Mouse (Mus musculus) forebrain, embryonic 13.5 days (tissue): ENCODE measurements around the gene Olfr15. TPM values are rescaled to one million over a fixed set of nuclear protein-coding genes. Genes with fewer than 3 reads are reported as not detected.
"Not testable (repeated sequence)": the region's sequence is repeated elsewhere in the genome, so short reads cannot be mapped to it uniquely, and the experiment has no call there.

Experiments
- ATAC-seq: fragments of 200-750 bp; cut with Nextera tagmentation; 2 replicates; pipeline ENCODE4 v1.8.0; 2017
- H3K27ac ChIP-seq: fragments of 300-500 bp; sonication (generic); 2 replicates; pipeline ENCODE4 v1.5.1; 2015; ENCODE audit warnings: inconsistent platforms, mild to moderate bottlenecking, moderate library complexity
- H3K27me3 ChIP-seq: fragments of 300-500 bp; sonication (generic); 2 replicates; pipeline ENCODE4 v1.6.1; 2015; ENCODE audit warnings: mild to moderate bottlenecking, inconsistent platforms
- H3K36me3 ChIP-seq: fragments of 300-500 bp; sonication (generic); 2 replicates; pipeline ENCODE4 v1.6.1; 2015; ENCODE audit warnings: mild to moderate bottlenecking, inconsistent platforms; ENCODE audit not compliant: poor library complexity, severe bottlenecking
- H3K4me1 ChIP-seq: fragments of 300-500 bp; sonication (generic); 2 replicates; pipeline ENCODE4 v1.6.1; 2015; ENCODE audit warnings: inconsistent platforms
- H3K4me2 ChIP-seq: fragments of 300-500 bp; sonication (generic); 2 replicates; pipeline ENCODE4 v1.6.1; 2015; ENCODE audit warnings: inconsistent platforms, mild to moderate bottlenecking, moderate library complexity
- H3K4me3 ChIP-seq: fragments of 300-500 bp; sonication (generic); 2 replicates; pipeline ENCODE4 v1.5.1; 2015; ENCODE audit warnings: mild to moderate bottlenecking, inconsistent platforms
- H3K9ac ChIP-seq: fragments of 300-500 bp; sonication (generic); 2 replicates; pipeline ENCODE4 v1.6.1; 2015; ENCODE audit warnings: mild to moderate bottlenecking, inconsistent platforms
- H3K9me3 ChIP-seq: fragments of 300-500 bp; sonication (generic); replicated peaks from 2 replicates; pipeline ENCODE4 v1.6.1; 2016; ENCODE audit warnings: inconsistent platforms
- WGBS: fragments of 180-500 bp; shearing (Covaris S2); methylation state at CpG from one replicate; pipeline ENCODE4 v1.1.7; 2015; 5-methylcytosine and 5-hydroxymethylcytosine counted together
- polyA plus RNA-seq: library from polyadenylated mRNA; unstranded; fragments of >200 nt; fragmentation: Nextera tagmentation; extraction: Ambion mirVana; gene quantifications from 2 replicates; pipeline ENCODE4 v1.2.1, GENCODE M21; 2015

Olfr15 gene
- polyA plus RNA-seq, result not detected in 2 replicates

DNA sequence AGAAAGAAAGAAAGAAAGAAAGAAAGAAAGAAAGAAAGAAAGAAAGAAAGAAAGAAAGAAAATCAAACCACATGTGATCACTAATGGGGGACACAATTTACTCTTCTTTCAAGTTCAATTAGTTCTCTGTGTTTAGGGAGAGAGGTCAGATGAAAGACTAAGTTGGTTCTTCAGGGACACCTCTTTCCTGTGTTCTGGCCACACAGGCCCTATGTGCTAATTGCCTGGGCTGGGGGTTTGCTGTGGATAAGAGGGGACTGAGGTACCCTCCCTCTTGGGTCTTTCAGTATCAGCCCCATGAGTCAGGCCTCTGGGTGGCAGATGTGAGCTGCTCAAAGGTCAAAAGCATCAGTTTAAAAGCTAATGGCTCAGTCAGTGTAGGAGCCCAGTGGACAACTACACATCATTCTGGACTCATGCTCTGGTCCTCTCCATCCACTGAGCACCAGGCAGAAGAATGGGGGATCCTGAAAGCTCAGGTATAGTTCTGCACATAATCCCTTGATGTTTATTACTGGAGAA is at the start of gene Olfr15:
Olfr15 (plus strand) TSS at position 291 of the 522 bp plus-strand sequence.
- Histone ChIP-seq H3K27me3 (no peaks in the 10 kb centered on the region), H3K27ac (no peak within 1 kb of the TSS), H3K36me3 (no peaks in the 10 kb centered on the region), H3K4me3 (no peak within 1 kb of the TSS), H3K9ac (no peak within 1 kb of the TSS), H3K9me3 (no peaks in the 10 kb centered on the region), H3K4me1 (no peaks in the 10 kb centered on the region), H3K4me2 (no peak within 1 kb of the TSS)
- no peak for ATAC-seq

DNA sequence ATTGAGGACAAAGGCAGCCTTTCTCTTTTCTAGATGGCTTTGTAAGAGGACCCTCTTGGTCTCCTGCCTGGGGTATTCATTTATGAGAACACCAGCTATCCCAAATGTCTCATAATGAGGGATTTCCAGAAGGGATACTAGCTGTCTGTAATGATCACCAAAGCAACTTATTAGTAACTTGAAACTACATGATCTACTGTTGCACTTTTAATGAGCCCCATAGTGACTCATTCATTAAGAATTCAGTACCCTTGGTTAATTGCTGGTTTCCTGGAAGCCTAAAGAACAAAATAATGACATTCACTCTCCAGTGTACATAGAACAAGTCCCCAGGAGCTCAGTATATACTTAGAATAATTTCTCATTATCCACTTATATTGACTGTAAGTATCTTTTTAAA is 49.4 kb upstream of the Olfr15 start:
- Histone ChIP-seq H3K36me3 (no peaks in the 10 kb centered on the region), H3K4me3 (no peak overlapping the region), H3K4me1 (no peaks in the 10 kb centered on the region), H3K27me3 (peaks cover 4% of the 10 kb centered on the region; the same call in 1 of the 2 replicates), H3K9me3 (no peaks in the 10 kb centered on the region), H3K9ac (no peak overlapping the region), H3K4me2 (no peak overlapping the region), H3K27ac (no peak overlapping the region)
- ATAC-seq, result no peak

DNA sequence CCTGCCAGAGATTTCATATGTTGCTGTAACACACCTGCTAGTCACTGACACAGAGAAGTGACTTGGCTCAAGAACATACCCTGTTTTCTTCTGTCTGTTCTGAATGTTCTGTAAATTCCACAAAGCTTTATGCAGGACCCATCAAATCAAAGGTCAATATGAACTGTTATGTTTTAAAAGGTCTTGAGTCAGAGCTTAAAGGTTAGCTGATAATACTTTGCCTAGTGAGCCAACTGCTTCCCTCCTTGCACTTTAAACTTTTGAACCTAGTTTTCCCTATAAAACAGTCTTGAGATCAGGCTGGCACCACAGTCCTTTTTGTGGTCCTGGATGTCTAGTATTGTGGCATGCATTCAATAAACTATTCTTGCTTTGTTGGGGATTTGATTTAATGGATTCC is 42.3 kb upstream of the Olfr15 start:
- Histone ChIP-seq H3K4me2 (no peak overlapping the region), H3K4me3 (no peak overlapping the region), H3K27ac (no peak overlapping the region), H3K36me3 (no peaks in the 10 kb centered on the region), H3K4me1 (no peaks in the 10 kb centered on the region), H3K9ac (no peak overlapping the region), H3K27me3 (no peaks in the 10 kb centered on the region), H3K9me3 (no peaks in the 10 kb centered on the region)
- ATAC-seq, result no peak

- no peak overlapping the region for H3K4me3 ChIP-seq
- ATAC-seq, result no peak
- 89% methylated on average over 3 of the region's 3 CpGs for WGBS
- H3K4me1 ChIP-seq, result no peaks in the 10 kb centered on the region
- H3K9ac ChIP-seq, result no peak overlapping the region
- H3K36me3 ChIP-seq, result no peaks in the 10 kb centered on the region
- no peaks in the 10 kb centered on the region for H3K27me3 ChIP-seq
- H3K27ac ChIP-seq, result no peak overlapping the region
- H3K4me2 ChIP-seq, result no peak overlapping the region
- 0 out of 2 replicates have a peak, but pooled peaks cover 6% of the 10 kb centered on the region for H3K9me3 ChIP-seq
Observed at GRCm38 (mm10) chr16:3808176-3808575, 22.5 kb upstream of the Olfr15 start.

GRCm38 (mm10) chr16:3814667-3815066 is 16.0 kb upstream of the Olfr15 start:
- H3K36me3 ChIP-seq, H3K4me1 ChIP-seq, H3K27ac ChIP-seq, H3K9me3 ChIP-seq, H3K9ac ChIP-seq, ATAC-seq, H3K4me2 ChIP-seq, H3K4me3 ChIP-seq, H3K27me3 ChIP-seq: not testable (repeated sequence)
- 83% methylated on average over 6 of the region's 6 CpGs for WGBS

DNA sequence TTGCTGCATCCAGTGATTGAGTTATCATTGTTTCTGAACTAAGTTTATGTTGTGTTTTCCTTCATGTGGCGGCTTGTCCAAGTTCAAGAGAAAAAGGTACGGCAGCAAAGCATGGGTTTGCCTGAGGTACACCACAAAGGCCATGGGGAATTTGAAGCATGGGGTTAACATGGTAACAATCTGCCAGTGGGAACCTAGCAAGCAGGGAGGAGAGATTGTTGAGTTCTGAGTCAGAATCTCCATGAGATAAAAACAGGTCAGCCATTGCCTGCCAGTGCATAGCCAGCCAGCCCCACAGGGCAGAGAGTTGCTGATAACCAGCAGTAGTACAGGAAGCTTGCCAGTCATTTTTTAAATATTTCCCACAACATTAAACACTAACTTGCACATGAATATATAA is 10.5 kb upstream of the Olfr15 start:
- Histone ChIP-seq H3K4me2 (no peak overlapping the region), H3K27me3 (no peaks in the 10 kb centered on the region)
- 91% methylated on average over 2 of the region's 2 CpGs for WGBS

DNA sequence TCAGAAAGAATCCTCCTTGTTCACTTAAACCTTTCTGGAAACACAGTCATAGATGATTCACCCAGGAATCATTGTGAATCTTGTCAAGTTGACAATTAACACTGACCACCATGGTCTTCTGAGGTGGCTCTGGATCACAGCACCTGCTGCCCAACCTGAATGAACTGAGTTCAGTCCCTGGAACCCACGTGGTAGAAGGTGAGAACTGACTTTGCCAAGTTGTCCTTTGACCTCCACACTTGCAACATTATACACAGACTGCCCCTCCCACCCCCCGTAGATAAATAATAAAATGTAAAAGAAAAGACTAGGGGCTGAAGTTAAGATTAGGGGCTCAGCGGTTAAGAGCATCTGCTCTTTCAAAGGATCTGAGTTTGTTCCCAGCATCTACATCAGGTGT is 2.7 kb upstream of the Olfr15 start:
- H3K4me1 ChIP-seq, result no peaks in the 10 kb centered on the region
- no peaks in the 10 kb centered on the region for H3K36me3 ChIP-seq
- H3K9me3 ChIP-seq, result no peaks in the 10 kb centered on the region
- H3K9ac ChIP-seq, result no peak overlapping the region
- no peak overlapping the region for H3K27ac ChIP-seq
- H3K4me3 ChIP-seq, result no peak overlapping the region
- no peak for ATAC-seq
- no peak overlapping the region for H3K4me2 ChIP-seq
- WGBS, result 61% methylated on average over 3 of the region's 3 CpGs
- H3K27me3 ChIP-seq, result no peaks in the 10 kb centered on the region

More for the DNA sequence above, 10.5 kb upstream of the Olfr15 start:
- H3K9me3 ChIP-seq, result no peaks in the 10 kb centered on the region; the same call in 1 of the 2 replicates
- no peaks in the 10 kb centered on the region for H3K36me3 ChIP-seq
- no peak overlapping the region for H3K27ac ChIP-seq
- H3K9ac ChIP-seq, result no peak overlapping the region
- no peak for ATAC-seq
- H3K4me1 ChIP-seq, result no peaks in the 10 kb centered on the region
- no peak overlapping the region for H3K4me3 ChIP-seq

DNA sequence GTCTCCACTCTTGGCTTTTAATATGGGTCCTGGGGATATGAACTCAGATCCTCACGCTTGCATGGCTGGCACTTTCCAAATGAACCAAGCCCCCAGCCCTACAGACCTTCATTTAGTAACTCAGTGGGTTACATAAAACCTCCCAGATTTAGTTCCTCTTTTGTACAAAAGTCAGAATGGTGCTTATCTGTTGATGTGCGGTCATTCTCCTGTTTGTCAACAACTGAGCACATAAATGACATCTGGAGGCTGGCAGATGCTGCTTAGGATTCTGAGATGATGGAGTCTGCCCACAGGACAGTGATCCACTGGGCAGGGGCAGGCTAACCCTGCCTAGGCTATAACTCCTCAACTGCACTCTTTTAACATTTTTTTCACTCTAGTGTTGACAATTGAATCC is 951 bp upstream of the Olfr15 start:
- Histone ChIP-seq H3K9ac (no peak overlapping the region), H3K27me3 (no peaks in the 10 kb centered on the region)

GRCm38 (mm10) chr16:3835461-3835860 is 4.8 kb downstream of the Olfr15 start:
- WGBS, result 87% methylated on average over 2 of the region's 2 CpGs
- ATAC-seq, result no peak

More for the DNA sequence above, 951 bp upstream of the Olfr15 start:
- H3K4me1 ChIP-seq, result no peaks in the 10 kb centered on the region
- H3K4me3 ChIP-seq, result no peak overlapping the region
- 92% methylated on average over 2 of the region's 2 CpGs for WGBS
- no peaks in the 10 kb centered on the region for H3K9me3 ChIP-seq
- no peaks in the 10 kb centered on the region for H3K36me3 ChIP-seq
- H3K4me2 ChIP-seq, result no peak overlapping the region
- no peak for ATAC-seq
- H3K27ac ChIP-seq, result no peak overlapping the region

GRCm38 (mm10) chr16:3839157-3839885 is 8.6 kb downstream of the Olfr15 start:
- H3K36me3 ChIP-seq, result no peaks in the 10 kb centered on the region
- ATAC-seq, result no peak
- H3K4me2 ChIP-seq, result no peak overlapping the region
- no peak overlapping the region for H3K9ac ChIP-seq
- H3K27me3 ChIP-seq, result no peaks in the 10 kb centered on the region
- no peaks in the 10 kb centered on the region for H3K9me3 ChIP-seq
- H3K4me1 ChIP-seq, result no peaks in the 10 kb centered on the region
- no peak overlapping the region for H3K4me3 ChIP-seq
- WGBS, result 73% methylated on average over 17 of the region's 17 CpGs
- H3K27ac ChIP-seq, result no peak overlapping the region

More at GRCm38 (mm10) chr16:3835461-3835860, 4.8 kb downstream of the Olfr15 start:
- H3K27ac ChIP-seq, result no peak overlapping the region
- no peaks in the 10 kb centered on the region for H3K27me3 ChIP-seq
- no peaks in the 10 kb centered on the region for H3K9me3 ChIP-seq
- H3K4me3 ChIP-seq, result no peak overlapping the region
- H3K36me3 ChIP-seq, result no peaks in the 10 kb centered on the region
- no peak overlapping the region for H3K4me2 ChIP-seq
- H3K9ac ChIP-seq, result no peak overlapping the region
- H3K4me1 ChIP-seq, result no peaks in the 10 kb centered on the region

DNA sequence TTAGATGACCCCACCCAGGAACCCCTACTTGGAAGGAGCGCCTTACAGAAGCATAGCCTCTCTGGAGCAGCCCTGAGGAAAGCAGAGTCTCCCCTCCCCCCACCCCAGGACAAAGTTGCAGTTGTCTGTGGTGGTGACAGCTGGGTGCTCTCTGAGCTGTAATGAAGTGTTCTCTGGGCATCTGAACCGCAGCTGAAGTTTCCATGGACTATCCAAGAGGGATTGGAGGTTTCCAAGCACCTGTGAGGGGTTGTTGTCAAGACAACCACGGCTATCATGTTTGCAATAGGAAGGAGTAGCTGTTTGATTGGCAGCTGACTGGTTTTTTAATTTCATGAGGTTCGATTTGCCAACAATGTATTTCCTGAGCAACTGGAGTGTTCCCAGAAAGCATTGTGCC is 12.3 kb downstream of the Olfr15 start:
- H3K9me3 ChIP-seq, result no peaks in the 10 kb centered on the region
- H3K9ac ChIP-seq, result no peak overlapping the region
- ATAC-seq, result no peak
- H3K4me1 ChIP-seq, result peaks cover 7% of the 10 kb centered on the region; the same call in 1 of the 2 replicates
- H3K36me3 ChIP-seq, result no peaks in the 10 kb centered on the region
- no peaks in the 10 kb centered on the region for H3K27me3 ChIP-seq
- 35% methylated on average over 4 of the region's 4 CpGs for WGBS
- H3K4me2 ChIP-seq, result no peak overlapping the region
- H3K27ac ChIP-seq, result no peak overlapping the region
- H3K4me3 ChIP-seq, result no peak overlapping the region

- no peak for ATAC-seq
Observed at GRCm38 (mm10) chr16:3843796-3844195, 13.1 kb downstream of the Olfr15 start.

More at GRCm38 (mm10) chr16:3843796-3844195, 13.1 kb downstream of the Olfr15 start:
- no peak overlapping the region for H3K9ac ChIP-seq
- H3K4me1 ChIP-seq, result peaks cover 10% of the 10 kb centered on the region; the same call in 1 of the 2 replicates
- no peaks in the 10 kb centered on the region for H3K27me3 ChIP-seq
- WGBS, result 72% methylated on average over 1 of the region's 1 CpGs
- no peaks in the 10 kb centered on the region for H3K36me3 ChIP-seq
- no peak overlapping the region for H3K27ac ChIP-seq
- H3K9me3 ChIP-seq, result no peaks in the 10 kb centered on the region
- no peak overlapping the region for H3K4me2 ChIP-seq
- H3K4me3 ChIP-seq, result no peak overlapping the region
